Mouse (Mus musculus) brain, adult 2 months (tissue): ENCODE results near the gene Ptpre.

Experiments
- DNase-seq: peaks from one replicate; pipeline ENCODE4 v3.0.0; 2011; ENCODE audit warnings: low read depth, low spot score

Gene Ptpre

GRCm38 (mm10) chr7:135689396-135689795 lies 152.1 kb downstream of the Ptpre start:
- no peak for DNase-seq

- no peak for DNase-seq
These were observed 154.7 kb downstream of the Ptpre start for GRCm38 (mm10) chr7:135691941-135692340.

DNA sequence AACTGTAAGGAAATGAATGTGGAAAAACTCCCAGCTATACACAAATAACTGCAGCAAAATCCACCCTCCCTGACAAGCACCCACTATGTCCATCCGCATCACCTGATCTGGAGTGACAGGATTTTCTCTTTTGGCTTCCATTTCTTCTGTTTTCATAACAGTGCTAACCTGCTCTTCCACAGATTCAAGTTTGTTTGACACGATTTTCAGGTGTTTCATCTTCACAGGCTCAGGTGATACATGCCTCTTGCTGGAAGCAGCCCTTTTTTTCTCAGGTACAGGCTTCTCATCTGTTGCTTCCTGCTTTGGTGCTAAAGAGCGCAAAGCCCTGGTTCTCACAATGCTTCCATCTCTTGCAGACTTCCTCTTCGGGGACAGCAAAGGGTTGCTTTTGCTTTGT lies 156.8 kb downstream of the Ptpre start:
- DNase-seq, result no peak

GRCm38 (mm10) chr7:135694796-135695195 lies 157.5 kb downstream of the Ptpre start:
- no peak for DNase-seq

GRCm38 (mm10) chr7:135696127-135696526 lies 158.8 kb downstream of the Ptpre start:
- no peak for DNase-seq

- peak; percentile 35 for DNase-seq
These were observed 159.9 kb downstream of the Ptpre start for GRCm38 (mm10) chr7:135697021-135697740.

DNA sequence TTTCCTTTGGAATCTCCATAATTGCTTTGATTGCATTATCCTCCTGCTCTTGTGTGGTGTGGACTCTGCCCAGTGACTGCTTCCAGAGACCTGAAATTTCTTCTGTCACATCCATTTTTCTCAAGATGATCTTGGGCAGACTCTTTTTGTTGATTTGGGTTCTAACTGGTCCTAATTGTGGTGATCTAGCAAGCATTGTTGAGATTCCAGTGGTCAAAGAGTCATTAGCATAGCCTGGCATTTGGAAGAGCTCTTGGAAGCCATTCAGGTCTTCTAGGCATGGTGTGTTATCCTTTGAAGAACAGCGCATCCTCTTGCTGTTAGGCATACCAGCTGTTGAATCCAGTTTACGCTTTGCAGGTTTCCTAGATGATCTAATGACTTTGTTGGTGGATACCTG lies 161.1 kb downstream of the Ptpre start:
- no peak for DNase-seq

GRCm38 (mm10) chr7:135699351-135699750 lies 162.1 kb downstream of the Ptpre start:
- DNase-seq, result peak; percentile 50

DNA sequence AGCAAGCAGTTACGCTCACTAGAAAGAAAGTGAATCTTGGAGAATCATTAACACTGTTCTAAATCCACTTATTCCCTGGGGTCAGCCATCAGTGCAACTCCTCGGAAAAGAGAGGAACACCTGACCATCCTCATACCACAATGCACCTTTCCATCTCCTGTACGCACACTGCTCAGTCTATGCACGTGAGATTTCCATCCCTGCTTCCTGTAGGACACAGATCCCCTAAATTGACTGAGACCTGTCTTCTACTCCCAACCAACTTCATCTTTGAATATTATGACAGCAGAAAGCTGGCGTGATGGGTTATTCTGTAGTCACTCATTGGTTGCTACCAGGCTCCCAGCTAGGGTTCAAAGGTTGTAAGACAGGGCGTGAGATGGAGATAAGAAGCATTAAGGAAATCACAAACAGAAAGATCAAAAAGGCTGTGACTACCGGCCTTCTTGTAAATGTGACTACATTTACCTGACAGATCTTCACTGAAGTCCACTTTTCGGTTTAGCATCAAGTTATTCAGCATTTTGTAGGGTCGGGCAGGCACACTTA lies 166.4 kb downstream of the Ptpre start:
- no peak for DNase-seq

- no peak for DNase-seq
These were observed 167.0 kb downstream of the Ptpre start for GRCm38 (mm10) chr7:135704251-135704650.

DNA sequence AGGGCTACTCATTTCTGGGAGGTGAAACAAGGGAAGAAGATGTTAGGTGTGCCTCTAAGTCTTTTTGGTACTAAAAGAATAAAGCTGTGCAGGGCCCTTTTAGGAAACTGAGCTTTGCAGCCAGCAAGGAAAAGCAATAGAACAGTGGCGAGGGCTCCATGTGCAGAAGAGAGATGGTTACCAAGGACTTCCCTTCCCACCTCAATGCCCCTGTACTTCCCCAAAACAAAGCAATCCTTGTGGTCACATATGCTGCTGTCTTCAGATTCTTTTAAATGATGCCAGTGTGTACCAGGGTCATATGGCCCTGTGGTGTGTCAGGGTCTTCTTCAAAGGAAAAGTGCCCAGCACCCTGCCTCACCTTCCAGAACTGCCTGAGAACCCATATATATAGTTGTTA lies 167.8 kb downstream of the Ptpre start:
- DNase-seq, result no peak

GRCm38 (mm10) chr7:135705753-135706152 lies 168.5 kb downstream of the Ptpre start:
- no peak for DNase-seq

DNA sequence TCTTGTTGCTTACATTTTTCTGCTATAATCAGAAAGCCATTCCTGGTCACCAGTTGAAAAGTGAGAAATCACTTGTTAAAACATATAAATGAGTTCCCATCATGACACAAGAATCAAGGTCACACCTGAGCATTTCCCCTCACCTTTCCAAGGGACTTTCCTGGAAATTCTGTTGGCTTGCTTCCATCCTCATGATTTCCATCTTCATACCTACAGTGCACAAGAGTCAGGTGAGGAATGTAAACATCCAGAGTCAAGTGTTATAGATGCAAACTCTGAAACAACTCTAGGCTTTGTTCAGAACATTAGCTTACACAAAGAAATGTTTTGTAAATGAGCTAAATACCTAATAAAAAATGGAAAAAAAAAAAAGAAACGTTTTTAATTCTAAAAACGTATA lies 173.4 kb downstream of the Ptpre start:
- no peak for DNase-seq

DNA sequence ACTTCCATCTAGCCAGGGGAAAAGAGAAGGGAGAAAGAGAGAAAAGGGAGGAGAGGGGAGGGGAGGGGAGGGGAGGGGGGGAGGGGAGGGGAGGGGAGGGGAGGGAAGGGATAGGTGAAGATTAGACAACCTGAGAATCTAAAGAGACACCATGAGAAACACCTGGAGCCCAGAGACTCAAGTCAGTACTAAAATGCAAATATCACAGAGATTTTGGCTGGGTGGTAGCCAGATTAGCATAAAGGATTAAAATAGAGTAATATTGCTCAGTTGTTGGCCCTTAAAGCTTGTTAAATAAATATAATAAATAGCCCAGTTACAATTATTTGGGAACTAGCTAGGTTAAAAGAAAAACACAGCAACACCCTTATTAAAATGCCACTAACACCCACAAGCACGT lies 175.3 kb downstream of the Ptpre start:
- DNase-seq, result no peak

GRCm38 (mm10) chr7:135713326-135713725 lies 176.0 kb downstream of the Ptpre start:
- DNase-seq, result no peak

- DNase-seq, result no peak
These were observed 177.9 kb downstream of the Ptpre start for GRCm38 (mm10) chr7:135715166-135715565.

GRCm38 (mm10) chr7:135715642-135716444 lies 178.6 kb downstream of the Ptpre start, which contains the start of gene Mki67:
Gene Mki67 (minus strand): TSS chr7:135716361.
- DNase-seq, result no peak

GRCm38 (mm10) chr7:135716445-135716877 lies 179.2 kb downstream of the Ptpre start:
- peak; percentile 82 for DNase-seq

- DNase-seq, result no peak
These were observed 179.8 kb downstream of the Ptpre start for GRCm38 (mm10) chr7:135716968-135717557.

DNA sequence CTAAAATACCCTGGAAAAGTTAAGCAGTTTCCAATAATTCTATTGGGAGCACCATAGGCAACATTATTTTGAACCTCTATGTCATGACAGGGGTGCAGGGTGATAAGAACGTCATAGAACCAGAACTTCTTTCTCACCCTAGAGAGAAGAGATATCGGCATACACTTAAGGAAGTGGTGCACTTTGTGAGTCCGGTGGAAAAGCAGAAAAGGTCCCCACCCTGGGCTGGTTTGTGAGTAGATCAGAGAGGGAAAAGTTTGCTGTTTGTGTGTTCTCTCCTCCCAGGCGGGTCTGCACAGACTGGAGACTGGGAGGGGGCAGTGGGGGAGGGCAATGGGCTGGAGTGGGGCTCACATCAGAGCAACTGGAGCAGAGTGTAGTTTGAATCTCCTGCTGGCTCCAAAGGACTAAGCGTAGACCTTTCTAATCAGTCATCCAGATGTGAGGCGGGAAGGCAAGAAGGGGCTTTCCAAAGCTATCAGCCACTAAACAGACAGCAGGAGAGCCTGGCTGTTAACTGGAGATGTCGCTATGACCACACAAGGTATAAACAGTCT lies 184.2 kb downstream of the Ptpre start:
- no peak for DNase-seq

DNA sequence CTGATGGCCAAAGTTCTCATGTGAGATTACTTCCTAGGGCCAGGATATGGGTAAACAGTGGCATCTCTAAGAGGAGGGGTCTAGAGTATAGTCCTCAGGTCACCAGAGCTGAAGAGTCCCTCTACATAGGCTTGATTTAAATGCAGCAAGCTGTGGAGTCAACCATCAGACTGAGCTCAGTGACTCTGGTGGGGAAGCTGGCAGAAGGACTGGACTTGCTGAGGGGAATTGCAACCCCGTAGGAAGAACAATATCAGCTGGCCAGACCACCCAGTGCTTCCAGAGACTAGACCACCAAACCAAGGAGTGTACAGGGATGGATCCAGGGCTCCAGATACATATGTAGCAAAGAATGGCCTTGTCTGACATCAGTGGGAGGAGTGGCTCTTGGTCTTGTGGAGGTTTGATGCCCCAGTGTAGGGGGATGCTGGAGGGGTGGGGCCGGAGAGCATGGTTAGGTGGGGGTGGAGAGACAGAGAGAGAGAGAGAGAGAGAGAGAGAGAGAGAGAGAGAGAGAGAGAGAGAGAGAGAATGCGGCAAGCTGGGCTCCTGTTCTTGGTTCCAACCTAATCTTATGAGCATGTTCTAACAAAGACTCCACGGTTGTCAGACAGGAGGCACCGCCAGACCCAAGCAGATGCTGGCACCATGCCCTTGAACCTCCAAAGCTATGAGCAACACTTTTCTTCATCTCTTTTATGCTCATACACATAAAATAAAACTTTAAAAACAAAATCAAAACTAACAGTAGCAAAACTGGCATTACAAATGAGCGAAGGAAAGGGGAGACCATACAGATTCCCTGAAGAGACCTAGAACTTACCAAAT lies 184.9 kb downstream of the Ptpre start:
- no peak for DNase-seq
